In genomic region chr6:142040306-142041175, GRCm38 (mm10) we compare ENCODE assay signal across 8 mouse cellular contexts. TPM values are rescaled to one million over a fixed set of nuclear protein-coding genes. Genes with fewer than 3 reads are reported as not detected.
DNase-seq lines count a peak whose midpoint lies in the region; ATAC-seq and TF ChIP-seq lines count a peak whose summit lies in the region.

No protein-coding gene starts in this region.

- intact Hi-C loops in left cerebral cortex, postnatal 10 days (cut with DNase I) = no loop called here

- no peak; the same call in 1 of the 2 replicates for TF ChIP-seq RAD21 in CH12.LX (IDR thresholded peaks at IDR 0.05; ENCODE audit: low read depth, low read length)

- no peak overlapping the region for H3K27ac ChIP-seq in CH12.LX (ENCODE audit: insufficient read depth, low read depth)
- no peak overlapping the region for H3K27ac ChIP-seq in forebrain, embryonic 10.5 days
- H3K27ac ChIP-seq in midbrain, postnatal 0 days (ENCODE audit: low read depth, low read length) = no peak overlapping the region

- ATAC-seq in inflammation-experienced regulatory T-cells, adult 6 months = peak; percentile 14
- peak; percentile 60; the same call in 1 of the 2 replicates for ATAC-seq in midbrain, postnatal 0 days (ENCODE audit: low FRiP score)

- WGBS in forebrain, embryonic 10.5 days = 63% methylated on average over 16 of the region's 16 CpGs
- WGBS in midbrain, postnatal 0 days = 55% methylated on average over 16 of the region's 16 CpGs

- H3K9ac ChIP-seq in CH12.LX (ENCODE audit: insufficient read depth, low read depth) = no peak overlapping the region
- no peak overlapping the region for H3K9ac ChIP-seq in midbrain, postnatal 0 days (replicated peaks; ENCODE audit: low read length, poor library complexity, severe bottlenecking)

- H3K36me3 ChIP-seq in CH12.LX (replicated peaks in 1 of 2; ENCODE audit: control insufficient read depth in 1 of 2, insufficient read depth in 1 of 2, low read length in 1 of 2) = no peaks in the 10 kb centered on the region
- H3K36me3 ChIP-seq in forebrain, embryonic 10.5 days (replicated peaks) = no peaks in the 10 kb centered on the region
- H3K36me3 ChIP-seq in midbrain, postnatal 0 days (ENCODE audit: insufficient read depth, low read length) = no peaks in the 10 kb centered on the region

- H3K4me2 ChIP-seq in CH12.LX (ENCODE audit: insufficient read depth, low read depth, poor library complexity, severe bottlenecking) = no peak overlapping the region
- H3K4me2 ChIP-seq in midbrain, postnatal 0 days (ENCODE audit: low read depth, low read length, poor library complexity, severe bottlenecking) = no peak overlapping the region

- no peak overlapping the region for H3K4me3 ChIP-seq in CH12.LX (replicated peaks in 1 of 3; ENCODE audit: low read depth in 2 of 3, low read length in 2 of 3, poor library complexity in 1 of 3)
- H3K4me3 ChIP-seq in forebrain, embryonic 10.5 days = no peak overlapping the region
- no peak overlapping the region for H3K4me3 ChIP-seq in midbrain, postnatal 0 days (ENCODE audit: low read depth, low read length)

- dilution Hi-C loops in CH12.LX (cut with MboI; ENCODE audit: extremely low pct_ligation_motif_present, extremely low pct_unique_long_range_greater_than_20kb, low sequenced_read_pairs) = no loop called here

- no peaks in the 10 kb centered on the region for H3K79me2 ChIP-seq in CH12.LX (replicated peaks; ENCODE audit: control insufficient read depth, extremely low read depth, insufficient read depth, poor library complexity, severe bottlenecking)

- in situ Hi-C loops in CH12.LX (cut with MboI; ENCODE audit: low pct_ligation_motif_present, low pct_unique_long_range_greater_than_20kb, low sequenced_read_pairs) = no loop called here

- H3K9me3 ChIP-seq in CH12.LX (replicated peaks; ENCODE audit: low read length) = peaks cover 30% of the 10 kb centered on the region
- no peaks in the 10 kb centered on the region for H3K9me3 ChIP-seq in forebrain, embryonic 10.5 days
- H3K9me3 ChIP-seq in midbrain, postnatal 0 days (ENCODE audit: low read length) = no peaks in the 10 kb centered on the region

- TF ChIP-seq POLR2A in CH12.LX (IDR thresholded peaks at IDR 0.05; ENCODE audit: low read depth, low read length) = no peak

- peak; percentile 26 to 38; a peak in 2 of 4 replicates for TF ChIP-seq CTCF in CH12.LX (conservative IDR thresholded peaks at IDR 0.05 in 1 of 2, IDR thresholded peaks at IDR 0.05 in 1 of 2; ENCODE audit: low read depth in 2 of 2, low read length in 2 of 2)
- TF ChIP-seq CTCF in midbrain, postnatal 0 days (IDR thresholded peaks at IDR 0.05) = peak; percentile 80

- TF ChIP-seq EP300 in CH12.LX (IDR thresholded peaks at IDR 0.05; ENCODE audit: low read length) = no peak

- no peak for DNase-seq in CH12.LX (ENCODE audit: extremely low read depth)
- DNase-seq in R1 (ENCODE audit: low read depth, low spot score) = peak; percentile 58
- DNase-seq in forebrain, embryonic 10.5 days (ENCODE audit: extremely low spot score, low spot score) = peak; percentile 22
- peak; percentile 39 to 54 for DNase-seq in left cerebral cortex, postnatal 10 days (ENCODE audit: extremely low spot score in 1 of 2, low spot score in 2 of 2)
- peak; percentile 82 for DNase-seq in midbrain, postnatal 0 days (ENCODE audit: low spot score)
- DNase-seq in testis, postnatal 10 days (ENCODE audit: low spot score) = peak; percentile 58
- no peak for DNase-seq in thymus, postnatal 14 days

- no peaks in the 10 kb centered on the region for H3K4me1 ChIP-seq in CH12.LX (ENCODE audit: control insufficient read depth in 1 of 2, insufficient read depth in 2 of 2)
- no peaks in the 10 kb centered on the region for H3K4me1 ChIP-seq in forebrain, embryonic 10.5 days
- no peaks in the 10 kb centered on the region for H3K4me1 ChIP-seq in midbrain, postnatal 0 days (ENCODE audit: insufficient read depth, low read length)

- no peaks in the 10 kb centered on the region for H3K27me3 ChIP-seq in CH12.LX (replicated peaks)
- H3K27me3 ChIP-seq in forebrain, embryonic 10.5 days (ENCODE audit: poor library complexity, severe bottlenecking) = no peaks in the 10 kb centered on the region
- no peaks in the 10 kb centered on the region for H3K27me3 ChIP-seq in midbrain, postnatal 0 days (ENCODE audit: insufficient read depth, low read length)

TF ChIP-seq in CH12.LX, 34 proteins besides CTCF, POLR2A, EP300 and RAD21:
- TF ChIP-seq USF2 (conservative IDR thresholded peaks at IDR 0.05; ENCODE audit: low read depth, low read length) (no peak), RCOR1 (conservative IDR thresholded peaks at IDR 0.05; ENCODE audit: low read depth, low read length) (no peak), ELF1 (IDR thresholded peaks at IDR 0.05; ENCODE audit: low read depth, low read length) (no peak), SMC3 (IDR thresholded peaks at IDR 0.05; ENCODE audit: low read depth, low read length) (no peak), BHLHE40 (IDR thresholded peaks at IDR 0.05; ENCODE audit: low read depth, low read length) (no peak), ETS1 (conservative IDR thresholded peaks at IDR 0.05; ENCODE audit: low read depth, low read length) (no peak), MAFK (IDR thresholded peaks at IDR 0.05; ENCODE audit: insufficient replicate concordance, low read length) (no peak), NRF1 (IDR thresholded peaks at IDR 0.05; ENCODE audit: low read depth, low read length) (no peak), MXI1 (IDR thresholded peaks at IDR 0.05; ENCODE audit: low read depth, low read length) (no peak), KAT2A (IDR thresholded peaks at IDR 0.05; ENCODE audit: insufficient replicate concordance, low read length) (no peak), JUN (IDR thresholded peaks at IDR 0.05; ENCODE audit: insufficient read depth, low read depth, low read length) (no peak), USF1 (IDR thresholded peaks at IDR 0.05; ENCODE audit: low read depth, low read length) (no peak), UBTF (IDR thresholded peaks at IDR 0.05; ENCODE audit: low read depth, low read length) (no peak), ZKSCAN1 (IDR thresholded peaks at IDR 0.05; ENCODE audit: borderline replicate concordance, low read depth, low read length) (no peak), ZNF384 (IDR thresholded peaks at IDR 0.05; ENCODE audit: low read depth, low read length) (no peak), PAX5 (IDR thresholded peaks at IDR 0.05; ENCODE audit: low read length) (no peak)

RNA-seq across cellular contexts. Expression of gene Gm6614, which starts 29.3 kb away (rescaled TPM):
- total RNA-seq in CH12.LX (2012; rRNA removed) (not detected in 2 replicates), CH12.LX (2014; rRNA removed) (not detected in 2 replicates)
- not detected in 2 replicates for polyA plus RNA-seq in CH12.LX (2012; ENCODE audit: insufficient read length, low read depth)
- not detected in 2 replicates for polyA plus RNA-seq in forebrain, embryonic 10.5 days (2016; fragmentation: Nextera tagmentation; extraction: Ambion mirVana)
- polyA plus RNA-seq in inflammation-experienced regulatory T-cells, adult 6 months (2017; shearing (Covaris generic)) = not detected
- not detected for total RNA-seq in left cerebral cortex, postnatal 10 days (2021)
- 0.24 TPM in 1 of 2 replicates, not detected in the other for total RNA-seq in midbrain, postnatal 0 days (2014; rRNA removed)
- not detected in 2 replicates for polyA plus RNA-seq in midbrain, postnatal 0 days (2015; fragmentation: Nextera tagmentation; extraction: Ambion mirVana)

Comparison
In these comparisons a context has a peak if more than half of its experiments do, and no peak if none do; other contexts are left out.
1. DNase-seq: peak in R1 (single experiment), forebrain, embryonic 10.5 days (single experiment), left cerebral cortex, postnatal 10 days (2 of 2), midbrain, postnatal 0 days (single experiment) and testis, postnatal 10 days (single experiment); none in CH12.LX (single experiment) and thymus, postnatal 14 days (single experiment).